27 mouse cellular contexts compared by ENCODE assay signal in the genomic region with DNA sequence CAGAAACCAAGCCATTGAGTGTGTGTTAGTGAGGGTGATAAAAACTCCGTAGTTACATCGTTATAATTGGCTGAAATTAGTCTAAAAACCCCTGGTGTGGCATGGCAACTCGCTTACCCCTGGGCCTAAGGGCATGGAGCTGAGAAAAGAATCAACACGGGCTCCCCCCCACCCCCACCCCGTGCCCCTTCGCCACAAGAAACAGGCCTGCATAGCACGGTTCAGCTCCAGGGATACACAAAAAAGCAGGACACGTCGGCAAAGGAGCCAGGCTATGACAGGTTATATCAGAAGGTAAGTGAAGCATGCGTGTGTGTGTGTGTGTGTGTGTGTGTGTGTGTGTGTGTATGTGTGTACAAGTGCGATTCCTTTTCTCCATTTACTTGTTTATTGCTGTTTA.
"Had no signal": no experiment of that assay in that cellular context is flagged by ENCODE, and none has a peak within 500 bp of the region (broad histone marks: within the 10 kb centered on the region; RNA-seq: fewer than 3 reads in every experiment).

No protein-coding gene starts in this region.

- H3K27me3 ChIP-seq: embryonic facial prominence, embryonic 12.5 days; embryonic facial prominence, embryonic 13.5 days; embryonic facial prominence, embryonic 15.5 days; forebrain, embryonic 13.5 days; forebrain, embryonic 15.5 days had no signal

- DNase-seq: cerebellum, adult 18-20 months; cerebellum, adult 2 months; cerebellum, adult 8-10 months; cerebellum, adult 9-10 months; cerebellum, adult 9-11 months; cerebellum, postnatal 10 days; cerebellum, postnatal 14 days; cerebellum, postnatal 25 days; cerebellum, postnatal 36 days; embryo, embryonic 11 days; forebrain, postnatal 0 days; gastrocnemius, adult 2 months; gastrocnemius, postnatal 10 days; gastrocnemius, postnatal 14 days; gastrocnemius, postnatal 25 days; gastrocnemius, postnatal 36 days; heart, adult 11 months; heart, adult 18-20 months; heart, adult 2 months had no signal

- H3K9ac ChIP-seq: embryonic facial prominence, embryonic 12.5 days; embryonic facial prominence, embryonic 13.5 days; embryonic facial prominence, embryonic 15.5 days; forebrain, embryonic 13.5 days; forebrain, embryonic 15.5 days; forebrain, postnatal 0 days had no signal

- ATAC-seq: forebrain, embryonic 13.5 days; forebrain, embryonic 14.5 days; forebrain, embryonic 15.5 days; forebrain, postnatal 0 days had no signal

- H3K4me2 ChIP-seq: embryonic facial prominence, embryonic 12.5 days; embryonic facial prominence, embryonic 13.5 days; embryonic facial prominence, embryonic 15.5 days; forebrain, embryonic 13.5 days; forebrain, embryonic 15.5 days had no signal

- H3K4me1 ChIP-seq: embryonic facial prominence, embryonic 10.5 days; embryonic facial prominence, embryonic 12.5 days; embryonic facial prominence, embryonic 13.5 days; embryonic facial prominence, embryonic 15.5 days; forebrain, embryonic 13.5 days; forebrain, embryonic 15.5 days had no signal

- H3K9me3 ChIP-seq: embryonic facial prominence, embryonic 10.5 days; embryonic facial prominence, embryonic 12.5 days; embryonic facial prominence, embryonic 13.5 days; embryonic facial prominence, embryonic 15.5 days; forebrain, embryonic 13.5 days; forebrain, embryonic 15.5 days had no signal

- H3K36me3 ChIP-seq: embryonic facial prominence, embryonic 10.5 days; embryonic facial prominence, embryonic 12.5 days; embryonic facial prominence, embryonic 13.5 days; embryonic facial prominence, embryonic 15.5 days; forebrain, embryonic 15.5 days had no signal

- H3K4me3 ChIP-seq: embryonic facial prominence, embryonic 10.5 days; embryonic facial prominence, embryonic 12.5 days; embryonic facial prominence, embryonic 13.5 days; embryonic facial prominence, embryonic 15.5 days; erythroblast, embryonic 14.5 days; forebrain, embryonic 13.5 days; forebrain, embryonic 15.5 days; gastrocnemius, adult 2 months; heart, adult 2 months had no signal

- H3K27ac ChIP-seq: embryonic facial prominence, embryonic 10.5 days; embryonic facial prominence, embryonic 12.5 days; embryonic facial prominence, embryonic 13.5 days; embryonic facial prominence, embryonic 15.5 days; forebrain, embryonic 13.5 days; forebrain, embryonic 15.5 days; gastrocnemius, adult 2 months; heart, adult 2 months had no signal
